Mouse (Mus musculus) bone marrow macrophage, adult 2 months (primary cell): ENCODE results near the gene Macf1. TPM values are rescaled to one million over a fixed set of nuclear protein-coding genes. Genes with fewer than 3 reads are reported as not detected.
"Not testable (repeated sequence)": the region's sequence is repeated elsewhere in the genome, so short reads cannot be mapped to it uniquely, and the experiment has no call there.

Experiments
- H3K27ac ChIP-seq: 2 replicates; pipeline ENCODE4 v1.5.1; 2012; ENCODE audit warnings: low read depth, low read length; ENCODE audit not compliant: insufficient read depth
- H3K4me1 ChIP-seq: 2 replicates; pipeline ENCODE4 v1.6.1; 2012; ENCODE audit warnings: low read length; ENCODE audit not compliant: control insufficient read depth, insufficient read depth
- H3K4me3 ChIP-seq: 2 replicates; pipeline ENCODE4 v1.5.1; 2012; ENCODE audit warnings: mild to moderate bottlenecking, low read length, moderate library complexity; ENCODE audit not compliant: insufficient read depth
- CTCF ChIP-seq: IDR thresholded peaks from 2 replicates; pipeline ENCODE4 v1.5.1; 2012; ENCODE audit warnings: low read depth, mild to moderate bottlenecking, low read length, moderate library complexity
- POLR2A ChIP-seq: IDR thresholded peaks from 2 replicates; pipeline ENCODE4 v1.6.1; 2012; ENCODE audit warnings: mild to moderate bottlenecking, low read depth, low read length, borderline replicate concordance
- polyA plus RNA-seq: library from polyadenylated mRNA; stranded (reverse); fragments of >200 nt; gene quantifications from 2 replicates; pipeline ENCODE4 v1.2.4, GENCODE M21; 2012; ENCODE audit not compliant: missing spikeins, insufficient read depth, insufficient read length

The Macf1 gene
- polyA plus RNA-seq, 1 experiment, result 182 TPM

DNA sequence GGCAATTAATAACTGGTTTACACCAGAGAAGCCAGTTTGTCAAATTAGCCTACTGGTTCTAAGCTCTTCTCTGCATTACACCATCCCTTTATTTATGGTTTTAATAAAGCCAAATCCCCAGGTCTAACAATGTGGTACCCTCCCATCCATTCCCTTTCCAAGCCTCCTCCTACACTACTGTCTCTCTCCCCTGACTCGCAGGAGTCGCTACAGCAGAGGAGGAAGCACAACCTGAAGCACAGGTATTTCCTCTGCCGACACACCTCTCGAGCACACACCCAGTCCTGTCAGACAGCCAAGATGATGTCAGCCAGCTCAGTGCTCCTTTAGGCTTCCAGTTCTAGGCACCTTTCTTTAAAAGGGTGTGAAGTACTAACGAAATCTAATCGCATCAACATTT is 47.0 kb downstream of the Macf1 start:
- peaks cover 31% of the 10 kb centered on the region for H3K4me1 ChIP-seq
- no peak overlapping the region for H3K27ac ChIP-seq
- no peak overlapping the region for H3K4me3 ChIP-seq
- TF ChIP-seq POLR2A (no peak), CTCF (no peak)

DNA sequence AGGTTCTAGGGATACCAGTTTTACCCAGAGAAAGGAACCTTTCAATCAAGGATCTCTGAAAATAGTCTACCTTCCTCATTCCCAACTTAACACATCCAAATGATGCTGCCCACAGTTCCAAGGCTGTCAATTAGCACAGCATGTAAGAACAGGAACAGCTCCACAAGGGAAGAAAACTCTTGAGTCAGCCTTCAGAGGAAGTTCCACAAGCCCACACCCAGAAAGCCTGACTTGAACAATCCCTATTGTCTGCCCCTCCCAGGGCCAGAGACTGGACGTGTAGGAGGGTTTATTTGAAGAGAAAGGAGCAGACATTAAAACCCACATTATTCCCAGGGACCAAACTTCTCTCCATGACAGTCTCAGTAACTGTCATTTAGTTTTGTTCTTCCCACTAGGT is 48.7 kb downstream of the Macf1 start:
- H3K4me3 ChIP-seq, result no peak overlapping the region
- H3K4me1 ChIP-seq, result peaks cover 41% of the 10 kb centered on the region
- TF ChIP-seq CTCF (no peak), POLR2A (no peak)
- H3K27ac ChIP-seq, result peak overlapping the region; percentile 30; the same call in 1 of the 2 replicates

GRCm38 (mm10) chr4:123634436-123634835 is 49.7 kb downstream of the Macf1 start:
- H3K27ac ChIP-seq, result no peak overlapping the region

DNA sequence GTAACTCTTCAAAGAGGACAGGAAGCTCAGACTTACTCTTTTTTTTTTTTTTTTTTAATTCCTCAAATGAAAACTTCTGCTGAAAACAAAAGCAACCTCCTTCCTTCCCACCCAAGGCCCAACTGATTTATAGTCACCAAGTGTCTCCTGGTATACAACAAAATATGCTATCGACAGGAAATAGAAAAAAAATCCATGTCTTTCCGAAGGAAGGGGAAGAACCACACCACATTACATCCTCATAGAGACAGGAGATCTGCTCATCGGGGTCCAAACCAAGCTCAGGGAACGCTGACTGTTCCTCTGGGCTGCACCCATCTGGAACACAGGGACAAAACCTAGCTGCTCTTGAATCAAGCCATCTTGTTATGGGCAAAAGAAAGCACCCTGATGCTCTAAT is 50.3 kb downstream of the Macf1 start:
- H3K4me1 ChIP-seq, result peaks cover 48% of the 10 kb centered on the region
- no peak for TF ChIP-seq POLR2A
- TF ChIP-seq CTCF, result no peak
- H3K4me3 ChIP-seq, result no peak overlapping the region
- H3K27ac ChIP-seq, result peak overlapping the region; percentile 50

More at GRCm38 (mm10) chr4:123634436-123634835, 49.7 kb downstream of the Macf1 start:
- H3K4me1 ChIP-seq, result peaks cover 48% of the 10 kb centered on the region
- no peak overlapping the region for H3K4me3 ChIP-seq
- TF ChIP-seq CTCF (no peak), POLR2A (no peak)

GRCm38 (mm10) chr4:123633370-123633769 is 50.8 kb downstream of the Macf1 start:
- H3K27ac ChIP-seq, result peak overlapping the region; percentile 50

GRCm38 (mm10) chr4:123632116-123632515 is 52.0 kb downstream of the Macf1 start:
- H3K27ac ChIP-seq, result peak overlapping the region; percentile 66
- peaks cover 49% of the 10 kb centered on the region for H3K4me1 ChIP-seq
- not testable (repeated sequence) for H3K4me3 ChIP-seq

More at GRCm38 (mm10) chr4:123633370-123633769, 50.8 kb downstream of the Macf1 start:
- H3K4me3 ChIP-seq, result no peak overlapping the region
- H3K4me1 ChIP-seq, result peaks cover 48% of the 10 kb centered on the region
- TF ChIP-seq CTCF, result peak; percentile 72
- no peak for TF ChIP-seq POLR2A

- Histone ChIP-seq H3K4me1 (peaks cover 54% of the 10 kb centered on the region), H3K27ac (peak overlapping the region; percentile 31; the same call in 1 of the 2 replicates), H3K4me3 (no peak overlapping the region)
- TF ChIP-seq CTCF, result no peak
- no peak for TF ChIP-seq POLR2A
These were observed 52.5 kb downstream of the Macf1 start for GRCm38 (mm10) chr4:123631654-123632053.

DNA sequence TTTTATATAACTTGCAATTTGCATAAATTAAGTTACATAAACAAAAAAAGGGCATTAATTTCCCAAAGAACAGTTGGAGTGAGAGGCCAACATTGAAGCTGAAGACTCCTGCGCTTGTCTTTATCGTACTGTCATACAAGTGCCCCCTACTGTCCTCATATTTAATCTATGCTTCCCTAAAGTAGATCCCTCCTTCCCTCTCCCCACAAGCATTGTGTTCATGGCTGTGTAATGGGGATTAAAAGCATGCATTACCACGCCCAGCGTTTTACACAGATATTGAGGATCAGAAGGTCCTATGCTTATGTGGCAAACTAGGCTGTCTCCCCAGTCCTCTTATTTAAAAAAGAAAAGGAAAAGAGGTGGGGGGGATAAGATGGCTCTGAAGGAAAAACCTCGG is 56.5 kb downstream of the Macf1 start:
- Histone ChIP-seq H3K4me1 (peaks cover 38% of the 10 kb centered on the region), H3K27ac (no peak overlapping the region), H3K4me3 (no peak overlapping the region)
- no peak for TF ChIP-seq CTCF
- no peak for TF ChIP-seq POLR2A

DNA sequence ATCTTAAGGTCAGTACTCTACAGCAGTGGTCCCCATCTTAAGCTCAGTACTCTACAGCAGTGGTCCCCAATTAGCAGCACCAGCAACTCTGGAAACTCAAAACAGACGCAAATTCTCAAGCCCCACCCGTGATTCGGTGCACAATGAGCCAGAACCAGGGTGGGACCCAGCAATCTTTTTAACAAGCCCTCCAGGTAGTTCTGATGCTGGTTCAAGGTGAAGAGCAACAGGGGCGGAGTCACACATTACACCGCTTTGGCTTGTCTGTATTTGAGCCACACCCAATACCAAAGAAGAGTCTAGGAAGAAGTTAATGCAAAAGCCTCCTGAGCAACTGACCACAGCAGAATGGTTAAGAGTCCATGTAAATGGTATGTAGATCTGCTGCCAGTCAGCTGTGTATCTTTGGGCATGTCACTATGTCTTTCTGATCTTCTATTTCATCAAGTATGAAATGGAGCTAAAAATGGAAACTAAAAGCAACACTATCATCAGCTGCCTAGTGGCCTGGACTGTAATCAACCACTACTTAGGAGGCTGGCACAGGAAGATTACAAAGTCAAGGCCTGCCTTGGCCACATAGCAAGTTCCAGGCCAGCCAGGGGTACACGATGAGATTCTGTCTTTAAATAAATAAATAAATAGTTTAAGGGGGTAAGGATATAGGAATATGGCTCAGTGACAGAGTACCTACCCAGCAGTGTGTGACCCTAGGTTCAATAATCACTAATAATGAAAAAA is 58.7 kb downstream of the Macf1 start:
- Histone ChIP-seq H3K27ac (no peak overlapping the region), H3K4me1 (peaks cover 26% of the 10 kb centered on the region), H3K4me3 (no peak overlapping the region)
- TF ChIP-seq POLR2A (no peak), CTCF (no peak)

DNA sequence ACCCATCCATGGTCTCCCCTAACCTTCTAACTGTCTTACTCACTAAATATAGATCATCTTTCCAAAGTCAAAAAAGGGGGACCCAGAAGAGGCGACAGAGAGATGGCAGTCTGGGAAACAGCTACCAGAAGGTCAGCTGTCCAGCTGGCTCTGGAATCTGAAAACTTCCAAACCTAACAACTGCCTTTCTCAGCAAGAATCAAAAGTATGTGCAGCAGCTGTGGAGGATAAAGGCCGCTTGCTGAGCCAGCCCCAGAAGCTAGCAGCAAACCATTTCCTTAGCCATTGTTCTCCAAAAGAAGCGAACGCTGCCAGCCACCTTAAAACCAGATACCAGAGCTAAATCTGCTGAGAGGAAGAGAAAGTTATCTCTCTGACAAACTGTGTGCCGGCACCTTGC is 59.7 kb downstream of the Macf1 start:
- no peak overlapping the region for H3K4me3 ChIP-seq
- peaks cover 19% of the 10 kb centered on the region for H3K4me1 ChIP-seq
- no peak overlapping the region for H3K27ac ChIP-seq
- no peak for TF ChIP-seq POLR2A

DNA sequence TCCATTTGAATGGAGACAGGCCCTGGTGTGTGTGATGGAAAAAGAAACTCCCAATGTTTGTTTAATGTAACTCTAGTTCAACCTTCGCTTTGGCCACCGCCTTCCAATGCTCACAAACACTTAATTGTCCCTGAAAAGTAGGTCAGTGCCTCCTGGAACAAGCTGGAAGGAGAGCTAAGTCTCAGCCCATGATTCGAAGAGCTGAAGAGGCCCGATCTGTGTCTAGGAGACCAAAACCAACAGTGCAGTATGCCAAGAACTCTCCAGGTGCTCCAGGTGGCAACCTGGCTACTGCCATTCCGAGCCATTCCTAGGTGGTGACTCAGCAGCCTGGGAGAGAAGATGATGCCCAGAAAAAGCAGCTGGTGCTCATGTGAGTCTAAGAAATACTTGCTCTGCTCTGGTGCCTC is 60.4 kb downstream of the Macf1 start:
- TF ChIP-seq CTCF (no peak), POLR2A (no peak)
- H3K27ac ChIP-seq, result no peak overlapping the region
- H3K4me1 ChIP-seq, result peaks cover 19% of the 10 kb centered on the region

More for the DNA sequence above, 60.4 kb downstream of the Macf1 start:
- no peak overlapping the region for H3K4me3 ChIP-seq
